Mouse (Mus musculus) spleen, adult 12 weeks (tissue): Measurements from ENCODE around the gene Htra3.

Source experiments
- DNase-seq: peaks from one replicate; pipeline ENCODE4 v3.0.0; 2022; ENCODE audit warnings: low spot score

The Htra3 gene

GRCm38 (mm10) chr5:35612722-35613121 lies 66.9 kb downstream of the Htra3 start:
- DNase-seq, result no peak

- DNase-seq, result no peak
Observed at GRCm38 (mm10) chr5:35611900-35612299, 67.7 kb downstream of the Htra3 start.

GRCm38 (mm10) chr5:35611170-35611569 lies 68.4 kb downstream of the Htra3 start:
- no peak for DNase-seq

GRCm38 (mm10) chr5:35610381-35610780 lies 69.2 kb downstream of the Htra3 start:
- DNase-seq, result no peak

- no peak for DNase-seq
Observed at GRCm38 (mm10) chr5:35609971-35610370, 69.6 kb downstream of the Htra3 start.

GRCm38 (mm10) chr5:35609381-35609780 lies 70.2 kb downstream of the Htra3 start:
- DNase-seq, result no peak

GRCm38 (mm10) chr5:35608559-35608958 lies 71.0 kb downstream of the Htra3 start:
- no peak for DNase-seq

GRCm38 (mm10) chr5:35607784-35608183 lies 71.8 kb downstream of the Htra3 start:
- no peak for DNase-seq

- no peak for DNase-seq
Observed at GRCm38 (mm10) chr5:35606800-35607199, 72.8 kb downstream of the Htra3 start.

- no peak for DNase-seq
Observed at GRCm38 (mm10) chr5:35605355-35605754, 74.2 kb downstream of the Htra3 start.
